Mouse (Mus musculus): ENCODE data around the gene Elmod3.

DNA sequence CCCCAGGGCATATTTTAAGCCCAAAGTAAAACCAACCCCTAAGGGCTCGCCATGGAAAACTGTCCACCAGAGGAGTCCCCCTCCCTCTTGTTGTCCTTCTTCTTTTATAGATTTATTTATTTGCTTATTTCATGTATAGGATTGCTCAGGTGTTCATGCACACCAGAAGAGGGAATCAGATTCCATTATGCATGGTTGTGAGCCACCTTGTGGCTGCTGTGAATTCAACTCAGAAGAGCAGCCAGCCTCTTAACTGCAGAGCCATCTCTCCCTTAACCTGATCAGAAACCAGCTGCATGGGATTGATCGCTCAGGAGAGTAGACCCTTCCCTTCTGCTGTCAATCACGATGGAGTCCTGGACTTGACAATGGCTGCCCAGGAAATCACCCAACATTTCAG, 38.7 kb upstream of the Elmod3 start:
- TF ChIP-seq CTCF (IDR thresholded peaks at IDR 0.05; ENCODE audit: borderline replicate concordance, insufficient read depth, low read depth, low read length) (no peak), POLR2A (IDR thresholded peaks at IDR 0.05; ENCODE audit: borderline replicate concordance, insufficient read depth, low read length) (no peak)

Measured in cerebellum, adult 2 months (tissue).